Mouse (Mus musculus) testis, adult 2 months (tissue): ENCODE results near the gene Sgca.

Experiments used
- CTCF ChIP-seq: fragments of 200-500 bp; IDR thresholded peaks from 2 replicates; pipeline ENCODE4 v1.5.1; 2012; ENCODE audit warnings: low read depth, mild to moderate bottlenecking, inconsistent platforms, low read length, moderate library complexity; ENCODE audit not compliant: control insufficient read depth, insufficient read depth, insufficient replicate concordance
- POLR2A ChIP-seq: fragments of 200-500 bp; IDR thresholded peaks from 2 replicates; pipeline ENCODE4 v1.6.1; 2012; ENCODE audit warnings: low read depth, mild to moderate bottlenecking, inconsistent platforms, low read length, moderate library complexity; ENCODE audit not compliant: control insufficient read depth

DNA sequence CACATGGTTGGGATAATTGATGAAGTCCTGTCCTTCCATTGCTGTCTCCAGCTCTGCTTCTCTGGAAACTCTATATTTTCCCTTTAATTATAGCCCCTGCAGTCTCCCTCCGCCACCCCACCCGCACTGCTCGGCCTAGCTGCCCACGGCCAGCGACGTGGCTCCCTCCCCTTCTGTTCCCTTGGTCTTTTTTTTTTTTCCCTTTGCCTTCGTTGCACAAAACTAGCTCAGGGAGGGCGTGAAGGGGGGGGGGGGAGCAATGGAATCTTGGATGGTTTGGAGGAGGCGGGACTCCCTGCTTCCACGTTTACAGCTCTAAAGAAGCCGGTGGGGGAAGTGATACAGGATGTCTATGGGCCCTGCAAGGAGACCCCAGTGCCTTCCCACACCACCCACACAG is 41.6 kb downstream of the Sgca start:
- TF ChIP-seq CTCF (no peak), POLR2A (no peak)
